Mouse (Mus musculus): ENCODE measurements around the gene Wee1. TPM values are rescaled to one million over a fixed set of nuclear protein-coding genes. Genes with fewer than 3 reads are reported as not detected.

Wee1 gene
- 5.4 and 5.7 TPM in 2 replicates for polyA plus RNA-seq (2012; rRNA removed)

DNA sequence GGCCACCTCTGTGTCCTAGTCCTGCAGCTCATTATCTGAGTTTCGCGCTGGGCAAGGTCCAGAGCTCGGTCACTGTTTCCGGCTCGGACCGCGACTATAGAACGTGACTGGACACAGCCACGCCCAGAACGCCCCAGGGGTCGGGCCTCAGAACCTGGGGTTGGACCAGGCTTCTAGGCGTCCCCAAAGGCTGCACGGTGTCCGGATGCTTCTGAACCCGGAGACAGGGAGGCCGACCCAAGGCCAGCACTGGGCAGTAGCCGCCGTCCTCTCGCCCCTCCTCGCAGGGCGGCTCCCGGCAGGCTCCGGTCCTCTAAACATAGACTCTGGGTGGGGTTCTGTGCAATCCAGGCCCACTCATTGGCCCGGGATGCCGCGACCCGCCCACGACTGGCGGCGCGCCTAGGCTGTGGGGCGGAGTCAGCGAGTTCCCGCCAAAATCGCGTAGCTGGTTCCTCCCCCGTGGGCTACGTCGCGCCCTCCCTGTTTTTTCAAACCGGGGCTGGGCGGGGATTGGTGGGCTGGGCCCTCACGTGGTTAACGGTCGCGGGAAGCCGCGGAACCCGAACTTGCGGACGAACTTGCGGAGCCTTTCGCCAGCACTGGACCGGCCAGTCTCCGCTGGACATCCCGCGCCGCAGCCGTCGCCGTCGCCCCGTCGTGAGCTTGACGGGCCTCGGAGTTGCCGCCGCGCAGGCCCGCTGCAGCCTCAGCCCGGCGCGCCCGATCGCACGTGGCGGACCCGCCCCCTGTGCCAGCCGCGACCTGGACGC, at the start of gene Wee1:
Wee1 (plus strand) TSS at position 531 of the 773 bp plus-strand sequence.

Other genes with a start within 250 kb of the Wee1 start
- 18.3 and 21.4 TPM in 2 replicates for gene Dennd5a, start 161.6 kb upstream of the Wee1 start, polyA plus RNA-seq (2012; rRNA removed)
- 15.4 and 18.0 TPM in 2 replicates for gene Tmem41b, start 135.1 kb upstream of the Wee1 start, polyA plus RNA-seq (2012; rRNA removed)
- 17.3 and 19.3 TPM in 2 replicates for gene Ipo7, start 103.8 kb upstream of the Wee1 start, polyA plus RNA-seq (2012; rRNA removed)
- gene Zfp143, start 60.8 kb upstream of the Wee1 start, polyA plus RNA-seq (2012; rRNA removed) = 6.9 and 7.4 TPM in 2 replicates
- 4.6 and 5.1 TPM in 2 replicates for gene Swap70, start 99.7 kb downstream of the Wee1 start, polyA plus RNA-seq (2012; rRNA removed)